ENCODE assay signal across 8 mouse cellular contexts in genomic region chr17:36060829-36061228, GRCm38 (mm10). TPM values are rescaled to one million over a fixed set of nuclear protein-coding genes. Genes with fewer than 3 reads are reported as not detected.
DNase-seq lines count a peak whose midpoint lies in the region; ATAC-seq and TF ChIP-seq lines count a peak whose summit lies in the region.

No protein-coding gene starts in this region.

- H3K4me1 ChIP-seq in kidney, embryonic 14.5 days (ENCODE audit: control insufficient read depth, insufficient read depth, low read length) = no peaks in the 10 kb centered on the region
- H3K4me1 ChIP-seq in limb, embryonic 11.5 days (ENCODE audit: control insufficient read depth, insufficient read depth, low read length) = no peaks in the 10 kb centered on the region
- H3K4me1 ChIP-seq in thymus, adult 2 months (replicated peaks; ENCODE audit: control insufficient read depth, insufficient read depth, low read length) = peaks cover 4% of the 10 kb centered on the region; the same call in 1 of the 2 replicates

- no peak for ATAC-seq in kidney, embryonic 14.5 days (ENCODE audit: low FRiP score, low TSS enrichment)
- ATAC-seq in frontal cortex, adult (ENCODE audit: low TSS enrichment) = peak; percentile 91
- peak; percentile 94 for ATAC-seq in inflammation-experienced regulatory T-cells, adult 6 months
- no peak for ATAC-seq in limb, embryonic 11.5 days (ENCODE audit: insufficient number of reproducible peaks, low FRiP score, low TSS enrichment, low read depth)
- peak; percentile 68 for ATAC-seq in neutrophil, adult 5-6 weeks (ENCODE audit: extremely low read depth, insufficient number of reproducible peaks, low FRiP score, poor library complexity, severe bottlenecking)

- no peaks in the 10 kb centered on the region for H3K27me3 ChIP-seq in kidney, embryonic 14.5 days (ENCODE audit: control insufficient read depth, insufficient read depth, low read length)
- H3K27me3 ChIP-seq in limb, embryonic 11.5 days (ENCODE audit: control insufficient read depth, insufficient read depth, low read length) = no peaks in the 10 kb centered on the region
- H3K27me3 ChIP-seq in thymus, adult 2 months (ENCODE audit: control insufficient read depth, insufficient read depth, low read length) = no peaks in the 10 kb centered on the region

- no peak overlapping the region for H3K4me2 ChIP-seq in kidney, embryonic 14.5 days (replicated peaks; ENCODE audit: low read depth, low read length)
- H3K4me2 ChIP-seq in limb, embryonic 11.5 days (ENCODE audit: low read depth, severe bottlenecking) = no peak overlapping the region

- H3K36me3 ChIP-seq in kidney, embryonic 14.5 days (ENCODE audit: control insufficient read depth, insufficient read depth, low read length) = no peaks in the 10 kb centered on the region
- no peaks in the 10 kb centered on the region for H3K36me3 ChIP-seq in limb, embryonic 11.5 days (ENCODE audit: control insufficient read depth, insufficient read depth, low read length)
- no peaks in the 10 kb centered on the region for H3K36me3 ChIP-seq in thymus, adult 2 months (ENCODE audit: control insufficient read depth, insufficient read depth, low read length)

- TF ChIP-seq POLR2A in brain, embryonic 14.5 days (IDR thresholded peaks at IDR 0.05; ENCODE audit: borderline replicate concordance, extremely low read depth, insufficient read depth, insufficient read length, poor library complexity, severe bottlenecking) = no peak
- TF ChIP-seq POLR2A in thymus, adult 2 months (IDR thresholded peaks at IDR 0.05; ENCODE audit: control insufficient read depth, extremely low read depth, insufficient read depth, low read length, poor library complexity) = no peak

- peak; percentile 86 for DNase-seq in kidney, adult 18-20 months
- DNase-seq in brain, embryonic 14.5 days (ENCODE audit: low read depth) = peak; percentile 87
- DNase-seq in limb, embryonic 11.5 days (ENCODE audit: low spot score) = peak; percentile 78
- DNase-seq in thymus, adult 2 months = peak; percentile 95

- H3K9me3 ChIP-seq in kidney, embryonic 14.5 days (ENCODE audit: control insufficient read depth, low read length) = no peaks in the 10 kb centered on the region
- no peaks in the 10 kb centered on the region for H3K9me3 ChIP-seq in limb, embryonic 11.5 days (ENCODE audit: control insufficient read depth, low read length)

- no peak overlapping the region for H3K27ac ChIP-seq in kidney, embryonic 14.5 days (ENCODE audit: low read depth, low read length)
- H3K27ac ChIP-seq in limb, embryonic 11.5 days (replicated peaks; ENCODE audit: low read depth, low read length) = no peak overlapping the region
- no peak overlapping the region for H3K27ac ChIP-seq in thymus, adult 2 months (ENCODE audit: control insufficient read depth, insufficient read depth, low read length)

- H3K9ac ChIP-seq in kidney, embryonic 14.5 days (ENCODE audit: low read depth, low read length) = no peak overlapping the region
- no peak overlapping the region for H3K9ac ChIP-seq in limb, embryonic 11.5 days (ENCODE audit: low read length)

- H3K4me3 ChIP-seq in kidney, embryonic 14.5 days (ENCODE audit: low read length) = no peak overlapping the region
- no peak overlapping the region for H3K4me3 ChIP-seq in limb, embryonic 11.5 days (ENCODE audit: low read depth, low read length)
- H3K4me3 ChIP-seq in thymus, adult 2 months (ENCODE audit: control insufficient read depth, insufficient read depth, low read length) = no peak overlapping the region

- TF ChIP-seq CTCF in brain, embryonic 14.5 days (IDR thresholded peaks at IDR 0.05; ENCODE audit: borderline replicate concordance, extremely low read depth, insufficient read depth, insufficient read length) = peak; percentile 74
- no peak for TF ChIP-seq CTCF in thymus, adult 2 months (IDR thresholded peaks at IDR 0.05; ENCODE audit: borderline replicate concordance, control insufficient read depth, extremely low read depth, insufficient read depth, low read length, poor library complexity)

- 32% methylated on average over 2 of the region's 2 CpGs for WGBS in kidney, embryonic 14.5 days
- 40% methylated on average over 2 of the region's 2 CpGs for WGBS in limb, embryonic 11.5 days
- WGBS in thymus, adult 2 months = 33% methylated on average over 2 of the region's 2 CpGs

RNA-seq across cellular contexts. Expression of gene Gm11127, which starts 2.7 kb away (rescaled TPM):
- not detected in 2 replicates for polyA plus RNA-seq in kidney, embryonic 14.5 days (2014; fragmentation: Nextera tagmentation; extraction: Ambion mirVana)
- polyA plus RNA-seq in brain, embryonic 14.5 days (2012; rRNA removed) = 0.06 TPM in 1 of 2 replicates, not detected in the other
- under 1 TPM in 1 of 3 experiments, not detected in 2; 0.30 TPM for polyA plus RNA-seq in inflammation-experienced regulatory T-cells, adult 6 months (2017; shearing (Covaris generic))
- not detected in 2 replicates for polyA plus RNA-seq in limb, embryonic 11.5 days (2014; fragmentation: Nextera tagmentation; extraction: Ambion mirVana)
- total RNA-seq in neutrophil, adult 5-6 weeks (2017) = not detected in 2 replicates
- 0.39 and 0.61 TPM in 2 replicates for polyA plus RNA-seq in thymus, adult 2 months (2012; rRNA removed)

RNA-seq across cellular contexts. Expression of gene Gm6034, which starts 18.1 kb away (rescaled TPM):
- not detected in 2 replicates for polyA plus RNA-seq in kidney, embryonic 14.5 days (2014; fragmentation: Nextera tagmentation; extraction: Ambion mirVana)
- polyA plus RNA-seq in brain, embryonic 14.5 days (2012; rRNA removed) = not detected in 2 replicates
- under 1 TPM in 2 of 3 experiments, not detected in 1; 0.33 to 0.87 TPM for polyA plus RNA-seq in inflammation-experienced regulatory T-cells, adult 6 months (2017; shearing (Covaris generic))
- polyA plus RNA-seq in limb, embryonic 11.5 days (2014; fragmentation: Nextera tagmentation; extraction: Ambion mirVana) = not detected in 2 replicates
- not detected in 2 replicates for total RNA-seq in neutrophil, adult 5-6 weeks (2017)
- 0.22 TPM in 1 of 2 replicates, not detected in the other for polyA plus RNA-seq in thymus, adult 2 months (2012; rRNA removed)

RNA-seq across cellular contexts. Expression of gene H2-T22, which starts 18.3 kb away (rescaled TPM):
- polyA plus RNA-seq in kidney, embryonic 14.5 days (2014; fragmentation: Nextera tagmentation; extraction: Ambion mirVana) = 11.2 and 12.0 TPM in 2 replicates
- polyA plus RNA-seq in brain, embryonic 14.5 days (2012; rRNA removed) = 6.5 and 8.0 TPM in 2 replicates
- polyA plus RNA-seq in inflammation-experienced regulatory T-cells, adult 6 months (2017; shearing (Covaris generic)) = 100 to 1,000 TPM; 428 to 527 (median 477) TPM
- polyA plus RNA-seq in limb, embryonic 11.5 days (2014; fragmentation: Nextera tagmentation; extraction: Ambion mirVana) = 10.2 and 13.7 TPM in 2 replicates
- 101 and 107 TPM in 2 replicates for total RNA-seq in neutrophil, adult 5-6 weeks (2017)
- 105 and 119 TPM in 2 replicates for polyA plus RNA-seq in thymus, adult 2 months (2012; rRNA removed)

RNA-seq across cellular contexts. Expression of gene H2-T23, which starts 28.2 kb away (rescaled TPM):
- 3.0 and 3.7 TPM in 2 replicates for polyA plus RNA-seq in kidney, embryonic 14.5 days (2014; fragmentation: Nextera tagmentation; extraction: Ambion mirVana)
- polyA plus RNA-seq in brain, embryonic 14.5 days (2012; rRNA removed) = 5.4 and 9.9 TPM in 2 replicates
- 1,000 to 10,000 TPM in 1 of 3 experiments, 100 to 1,000 TPM in 2; 834 to 1,491 (median 990) TPM for polyA plus RNA-seq in inflammation-experienced regulatory T-cells, adult 6 months (2017; shearing (Covaris generic))
- polyA plus RNA-seq in limb, embryonic 11.5 days (2014; fragmentation: Nextera tagmentation; extraction: Ambion mirVana) = 2.5 and 2.6 TPM in 2 replicates
- total RNA-seq in neutrophil, adult 5-6 weeks (2017) = 431 and 448 TPM in 2 replicates
- 380 and 457 TPM in 2 replicates for polyA plus RNA-seq in thymus, adult 2 months (2012; rRNA removed)

RNA-seq across cellular contexts. Expression of gene H2-T24, which starts 40.5 kb away (rescaled TPM):
- 2.5 and 4.0 TPM in 2 replicates for polyA plus RNA-seq in kidney, embryonic 14.5 days (2014; fragmentation: Nextera tagmentation; extraction: Ambion mirVana)
- 0.08 and 0.19 TPM in 2 replicates for polyA plus RNA-seq in brain, embryonic 14.5 days (2012; rRNA removed)
- polyA plus RNA-seq in inflammation-experienced regulatory T-cells, adult 6 months (2017; shearing (Covaris generic)) = 10 to 100 TPM; 26.0 to 35.7 (median 32.8) TPM
- polyA plus RNA-seq in limb, embryonic 11.5 days (2014; fragmentation: Nextera tagmentation; extraction: Ambion mirVana) = 2.3 and 2.6 TPM in 2 replicates
- 255 and 292 TPM in 2 replicates for total RNA-seq in neutrophil, adult 5-6 weeks (2017)
- 15.0 and 20.4 TPM in 2 replicates for polyA plus RNA-seq in thymus, adult 2 months (2012; rRNA removed)

Comparison
In these comparisons a context has a peak if more than half of its experiments do, and no peak if none do; other contexts are left out.
1. ATAC-seq: peak in frontal cortex, adult (single experiment), inflammation-experienced regulatory T-cells, adult 6 months (single experiment) and neutrophil, adult 5-6 weeks (single experiment); none in kidney, embryonic 14.5 days (single experiment) and limb, embryonic 11.5 days (single experiment).
2. Peak in every context shown above with its lines, with median percentiles within 50 percentile points of each other: DNase-seq.